Mouse (Mus musculus): Measurements from ENCODE around the gene Tbc1d30.

- no peak for TF ChIP-seq CTCF (IDR thresholded peaks at IDR 0.05; ENCODE audit: low read depth)
- no peak for TF ChIP-seq EP300 (IDR thresholded peaks at IDR 0.05; ENCODE audit: low read depth)
Observed at GRCm38 (mm10) chr10:121303559-121303958, 47.5 kb downstream of the Tbc1d30 start.
